Mouse (Mus musculus): ENCODE measurements at regions not wholly inside any gene's neighbourhood (a gene's known extent, or its start where the extent isn't known, plus 50 kb on each side); places are given as distances from the start of the nearest gene placed in this dataset.

- no peak for DNase-seq (ENCODE audit: low read depth, low spot score)
Observed at GRCm38 (mm10) chr9:82728652-82729051, 100.7 kb upstream of the Irak1bp1 start.

GRCm38 (mm10) chr9:82729646-82730045 is 99.7 kb upstream of the Irak1bp1 start:
- DNase-seq (ENCODE audit: low read depth, low spot score) = no peak

- DNase-seq (ENCODE audit: low read depth, low spot score) = no peak
Observed at GRCm38 (mm10) chr9:82733024-82733585, 96.2 kb upstream of the Irak1bp1 start.

GRCm38 (mm10) chr9:82734959-82735358 is 94.4 kb upstream of the Irak1bp1 start:
- DNase-seq (ENCODE audit: low read depth, low spot score) = no peak

- DNase-seq (ENCODE audit: low read depth, low spot score) = no peak
Observed at GRCm38 (mm10) chr9:82759979-82760378, 69.4 kb upstream of the Irak1bp1 start.

GRCm38 (mm10) chr9:82760682-82761468 is 68.5 kb upstream of the Irak1bp1 start:
- DNase-seq (ENCODE audit: low read depth, low spot score) = no peak

- no peak for DNase-seq (ENCODE audit: low read depth, low spot score)
Observed at GRCm38 (mm10) chr9:82763651-82764050, 65.7 kb upstream of the Irak1bp1 start.

All from retina, adult 2 months (tissue).